Mouse (Mus musculus): Measurements from ENCODE around the gene Tfip11.

Tfip11 gene

GRCm38 (mm10) chr5:112367338-112367737 is 41.2 kb downstream of the Tfip11 start:
- DNase-seq, result no peak

- no peak for DNase-seq
Observed at GRCm38 (mm10) chr5:112367929-112368328, 41.8 kb downstream of the Tfip11 start.

- DNase-seq, result no peak
Observed at GRCm38 (mm10) chr5:112368666-112369065, 42.5 kb downstream of the Tfip11 start.

- peak; percentile 16 to 26 for DNase-seq
Observed at GRCm38 (mm10) chr5:112369326-112369725, 43.2 kb downstream of the Tfip11 start.

GRCm38 (mm10) chr5:112370236-112370813 is 44.2 kb downstream of the Tfip11 start:
- no peak for DNase-seq

- no peak for DNase-seq
Observed at GRCm38 (mm10) chr5:112371933-112372332, 45.8 kb downstream of the Tfip11 start.

GRCm38 (mm10) chr5:112376111-112376510 is 50.0 kb downstream of the Tfip11 start:
- DNase-seq, result no peak

GRCm38 (mm10) chr5:112377380-112377779 is 51.2 kb downstream of the Tfip11 start:
- no peak for DNase-seq

GRCm38 (mm10) chr5:112378716-112379115 is 52.6 kb downstream of the Tfip11 start:
- no peak for DNase-seq

- DNase-seq, result no peak
Observed at GRCm38 (mm10) chr5:112381154-112381553, 55.0 kb downstream of the Tfip11 start.

- DNase-seq, result no peak
Observed at GRCm38 (mm10) chr5:112382042-112382441, 55.9 kb downstream of the Tfip11 start.

GRCm38 (mm10) chr5:112382641-112383330 is 56.6 kb downstream of the Tfip11 start:
- DNase-seq, result no peak

- DNase-seq, result peak; percentile 31 to 33
Observed at GRCm38 (mm10) chr5:112384805-112385472, 58.8 kb downstream of the Tfip11 start.

- DNase-seq, result no peak
Observed at GRCm38 (mm10) chr5:112385973-112386372, 59.8 kb downstream of the Tfip11 start.

Measured in spleen, adult 18-20 months (tissue).